ENCODE assay signal across 8 mouse cellular contexts in genomic region chr14:105733013-105733728, GRCm38 (mm10).
DNase-seq lines count a peak whose midpoint lies in the region; ATAC-seq lines count a peak whose summit lies in the region.

No protein-coding gene starts in this region.

- H3K9ac ChIP-seq in intestine, embryonic 15.5 days = no peak overlapping the region
- H3K9ac ChIP-seq in limb, embryonic 12.5 days (replicated peaks) = no peak overlapping the region
- peak overlapping the region; percentile 69 for H3K9ac ChIP-seq in stomach, embryonic 16.5 days (ENCODE audit: low read length)

- WGBS in intestine, embryonic 15.5 days = 3% methylated on average over 12 of the region's 12 CpGs
- WGBS in limb, embryonic 12.5 days = 2% methylated on average over 12 of the region's 12 CpGs
- WGBS in stomach, embryonic 16.5 days = 6% methylated on average over 12 of the region's 12 CpGs

- H3K27ac ChIP-seq in intestine, embryonic 15.5 days = peak overlapping the region; percentile 91
- peak overlapping the region; percentile 88 for H3K27ac ChIP-seq in limb, embryonic 12.5 days
- H3K27ac ChIP-seq in stomach, embryonic 16.5 days (ENCODE audit: low read length) = peak overlapping the region; percentile 97

- H3K4me1 ChIP-seq in erythroblast, embryonic 14.5 days (ENCODE audit: control insufficient read depth) = peaks cover 5% of the 10 kb centered on the region
- H3K4me1 ChIP-seq in intestine, embryonic 15.5 days (replicated peaks) = peaks cover 15% of the 10 kb centered on the region
- H3K4me1 ChIP-seq in limb, embryonic 12.5 days (replicated peaks) = peaks cover 53% of the 10 kb centered on the region
- H3K4me1 ChIP-seq in stomach, embryonic 16.5 days (ENCODE audit: control insufficient read depth, insufficient read depth, low read length) = peaks cover 20% of the 10 kb centered on the region

- H3K4me2 ChIP-seq in intestine, embryonic 15.5 days (replicated peaks) = peak overlapping the region; percentile 69
- H3K4me2 ChIP-seq in limb, embryonic 12.5 days = peak overlapping the region; percentile 58
- peak overlapping the region; percentile 77 for H3K4me2 ChIP-seq in stomach, embryonic 16.5 days (ENCODE audit: low read depth, low read length)

- peak; percentile 57 for DNase-seq in cerebellum, adult 9-11 months
- peak; percentile 51 for DNase-seq in mesoderm, embryonic 11.5 days (ENCODE audit: low read depth, low spot score)

- H3K27me3 ChIP-seq in erythroblast, embryonic 14.5 days (ENCODE audit: control insufficient read depth) = no peaks in the 10 kb centered on the region
- no peaks in the 10 kb centered on the region for H3K27me3 ChIP-seq in intestine, embryonic 15.5 days (replicated peaks)
- H3K27me3 ChIP-seq in limb, embryonic 12.5 days = no peaks in the 10 kb centered on the region
- H3K27me3 ChIP-seq in stomach, embryonic 16.5 days (ENCODE audit: control insufficient read depth, insufficient read depth, low read length) = no peaks in the 10 kb centered on the region

- no peaks in the 10 kb centered on the region for H3K36me3 ChIP-seq in erythroblast, embryonic 14.5 days (ENCODE audit: control insufficient read depth)
- H3K36me3 ChIP-seq in intestine, embryonic 15.5 days = no peaks in the 10 kb centered on the region
- H3K36me3 ChIP-seq in limb, embryonic 12.5 days = no peaks in the 10 kb centered on the region
- no peaks in the 10 kb centered on the region for H3K36me3 ChIP-seq in stomach, embryonic 16.5 days (ENCODE audit: control insufficient read depth, insufficient read depth, low read length)

- no peaks in the 10 kb centered on the region for H3K9me3 ChIP-seq in erythroblast, embryonic 14.5 days (ENCODE audit: control insufficient read depth, low read length)
- H3K9me3 ChIP-seq in intestine, embryonic 15.5 days = no peaks in the 10 kb centered on the region
- H3K9me3 ChIP-seq in limb, embryonic 12.5 days = no peaks in the 10 kb centered on the region
- H3K9me3 ChIP-seq in stomach, embryonic 16.5 days (replicated peaks; ENCODE audit: control insufficient read depth, low read length) = no peaks in the 10 kb centered on the region

- ATAC-seq in erythroblast, adult 5-6 weeks (replicated peaks; ENCODE audit: low FRiP score, poor library complexity, severe bottlenecking) = no peak
- peak; percentile 51 for ATAC-seq in granulocyte monocyte progenitor cell, adult 5-6 weeks (replicated peaks; ENCODE audit: poor library complexity, severe bottlenecking)
- ATAC-seq in intestine, embryonic 15.5 days = peak; percentile 66
- no peak for ATAC-seq in limb, embryonic 12.5 days (ENCODE audit: insufficient number of reproducible peaks, insufficient read depth, low FRiP score, low TSS enrichment, low read depth)
- ATAC-seq in stomach, embryonic 16.5 days (ENCODE audit: insufficient read depth, low FRiP score) = peak; percentile 45; the same call in 1 of the 2 replicates

- H3K4me3 ChIP-seq in erythroblast, embryonic 14.5 days (replicated peaks) = peak overlapping the region; percentile 51
- peak overlapping the region; percentile 32 for H3K4me3 ChIP-seq in intestine, embryonic 15.5 days (replicated peaks)
- H3K4me3 ChIP-seq in limb, embryonic 12.5 days (replicated peaks) = peak overlapping the region; percentile 37; the same call in 1 of the 2 replicates
- H3K4me3 ChIP-seq in stomach, embryonic 16.5 days (replicated peaks; ENCODE audit: low read length) = peak overlapping the region; percentile 44

Comparison
In these comparisons a context has a peak if more than half of its experiments do, and no peak if none do; other contexts are left out.
1. ATAC-seq: peak in granulocyte monocyte progenitor cell, adult 5-6 weeks (single experiment), intestine, embryonic 15.5 days (single experiment) and stomach, embryonic 16.5 days (single experiment); none in erythroblast, adult 5-6 weeks (single experiment) and limb, embryonic 12.5 days (single experiment).
2. Peak in every context shown above with its lines, with median percentiles within 50 percentile points of each other: H3K4me3 ChIP-seq, H3K27ac ChIP-seq and H3K4me2 ChIP-seq.